Mouse (Mus musculus): ENCODE measurements around the gene Ankrd2. TPM values are rescaled to one million over a fixed set of nuclear protein-coding genes. Genes with fewer than 3 reads are reported as not detected.

Gene Ankrd2
- total and polyA plus RNA-seq, 3 experiments, result not detected

DNA sequence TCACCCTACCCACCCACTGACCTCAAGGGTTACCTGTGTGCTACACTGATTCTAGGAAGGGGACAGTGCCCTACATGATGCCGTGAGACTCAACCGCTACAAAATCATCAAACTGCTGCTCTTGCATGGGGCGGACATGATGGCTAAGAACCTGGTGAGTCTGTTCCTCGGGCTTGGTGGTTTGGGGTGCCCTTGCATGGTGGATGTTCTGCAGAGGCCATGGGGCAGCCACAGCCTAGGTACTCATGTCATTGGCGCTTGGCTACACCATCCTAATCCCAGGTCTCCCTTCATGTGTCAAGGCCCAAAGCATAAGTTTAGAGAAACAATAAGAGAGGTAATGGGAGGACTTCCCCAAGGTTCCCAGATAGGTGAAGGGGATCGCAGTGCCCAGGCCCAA, 8.2 kb downstream of the Ankrd2 start:
- no peak for ATAC-seq (ENCODE audit: extremely low read depth, insufficient number of reproducible peaks, low FRiP score, poor library complexity, severe bottlenecking)
- H3K36me3 ChIP-seq (replicated peaks), result no peaks in the 10 kb centered on the region

GRCm38 (mm10) chr19:42045269-42046102, 9.7 kb downstream of the Ankrd2 start, which contains the start of gene Hoga1:
Gene Hoga1 (plus strand): TSS chr19:42045610.
- TF ChIP-seq POLR2AphosphoS5 (IDR thresholded peaks at IDR 0.05; ENCODE audit: insufficient replicate concordance, low read depth, low read length) (no peak), GATA1 (IDR thresholded peaks at IDR 0.05; ENCODE audit: borderline replicate concordance, low read length) (no peak), CTCF (IDR thresholded peaks at IDR 0.05; ENCODE audit: low read depth, low read length) (no peak), GATA2 (IDR thresholded peaks at IDR 0.05; ENCODE audit: borderline replicate concordance, low read depth, low read length) (no peak), TAL1 (conservative IDR thresholded peaks at IDR 0.05; ENCODE audit: low read depth, low read length) (no peak)
- ATAC-seq (ENCODE audit: extremely low read depth, insufficient number of reproducible peaks, low FRiP score, poor library complexity, severe bottlenecking), result no peak
- DNase-seq (ENCODE audit: low spot score), result peak; percentile 19
- H3K36me3 ChIP-seq (replicated peaks), result no peaks in the 10 kb centered on the region
- no peaks in the 10 kb centered on the region for H3K9me3 ChIP-seq (replicated peaks)
- H3K27me3 ChIP-seq (ENCODE audit: insufficient read depth, low read length), result peaks cover 34% of the 10 kb centered on the region
- H3K4me3 ChIP-seq (ENCODE audit: low read depth, low read length), result no peak within 1 kb of the TSS
- H3K4me1 ChIP-seq (ENCODE audit: insufficient read depth, low read depth, low read length), result no peaks in the 10 kb centered on the region

More for the DNA sequence above, 8.2 kb downstream of the Ankrd2 start:
- no peak for DNase-seq (ENCODE audit: low spot score)
- H3K27me3 ChIP-seq (ENCODE audit: insufficient read depth, low read length), result peaks cover 41% of the 10 kb centered on the region
- TF ChIP-seq CTCF (IDR thresholded peaks at IDR 0.05; ENCODE audit: low read depth, low read length) (no peak), TAL1 (conservative IDR thresholded peaks at IDR 0.05; ENCODE audit: low read depth, low read length) (no peak), POLR2AphosphoS5 (IDR thresholded peaks at IDR 0.05; ENCODE audit: insufficient replicate concordance, low read depth, low read length) (no peak), GATA2 (IDR thresholded peaks at IDR 0.05; ENCODE audit: borderline replicate concordance, low read depth, low read length) (no peak), GATA1 (IDR thresholded peaks at IDR 0.05; ENCODE audit: borderline replicate concordance, low read length) (no peak)
- no peaks in the 10 kb centered on the region for H3K4me1 ChIP-seq (ENCODE audit: insufficient read depth, low read depth, low read length)
- no peak overlapping the region for H3K4me3 ChIP-seq (ENCODE audit: low read depth, low read length)
- no peaks in the 10 kb centered on the region for H3K9me3 ChIP-seq (replicated peaks)

DNA sequence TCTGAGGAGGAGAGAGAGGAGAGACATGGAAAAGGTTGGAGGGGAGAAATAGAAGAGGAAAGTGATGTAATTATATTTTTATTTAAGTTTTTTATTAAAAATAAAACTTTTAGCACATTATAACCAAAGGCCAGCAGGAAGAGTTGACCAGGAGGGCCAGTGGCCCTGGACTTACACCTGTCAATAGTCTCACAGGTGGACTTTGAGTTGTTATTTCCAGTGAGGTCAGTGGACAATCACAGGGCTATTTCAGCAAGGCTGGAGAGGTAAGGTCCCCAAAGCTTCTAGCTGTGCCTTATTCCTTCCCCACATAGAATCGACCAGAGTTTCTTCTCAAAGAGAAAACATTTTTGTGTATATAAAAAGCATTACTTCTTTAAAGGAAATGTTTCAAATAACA, 14.5 kb downstream of the Ankrd2 start:
- Histone ChIP-seq H3K4me3 (ENCODE audit: low read depth, low read length) (no peak overlapping the region), H3K4me1 (ENCODE audit: insufficient read depth, low read depth, low read length) (no peaks in the 10 kb centered on the region), H3K27me3 (ENCODE audit: insufficient read depth, low read length) (peaks cover 17% of the 10 kb centered on the region), H3K9me3 (replicated peaks) (no peaks in the 10 kb centered on the region), H3K36me3 (replicated peaks) (no peaks in the 10 kb centered on the region)
- ATAC-seq (ENCODE audit: extremely low read depth, insufficient number of reproducible peaks, low FRiP score, poor library complexity, severe bottlenecking), result no peak
- DNase-seq (ENCODE audit: low spot score), result no peak
- no peak for TF ChIP-seq CTCF (IDR thresholded peaks at IDR 0.05; ENCODE audit: low read depth, low read length)
- no peak for TF ChIP-seq GATA1 (IDR thresholded peaks at IDR 0.05; ENCODE audit: borderline replicate concordance, low read length)
- no peak for TF ChIP-seq TAL1 (conservative IDR thresholded peaks at IDR 0.05; ENCODE audit: low read depth, low read length)
- no peak for TF ChIP-seq POLR2AphosphoS5 (IDR thresholded peaks at IDR 0.05; ENCODE audit: insufficient replicate concordance, low read depth, low read length)
- no peak for TF ChIP-seq GATA2 (IDR thresholded peaks at IDR 0.05; ENCODE audit: borderline replicate concordance, low read depth, low read length)

DNA sequence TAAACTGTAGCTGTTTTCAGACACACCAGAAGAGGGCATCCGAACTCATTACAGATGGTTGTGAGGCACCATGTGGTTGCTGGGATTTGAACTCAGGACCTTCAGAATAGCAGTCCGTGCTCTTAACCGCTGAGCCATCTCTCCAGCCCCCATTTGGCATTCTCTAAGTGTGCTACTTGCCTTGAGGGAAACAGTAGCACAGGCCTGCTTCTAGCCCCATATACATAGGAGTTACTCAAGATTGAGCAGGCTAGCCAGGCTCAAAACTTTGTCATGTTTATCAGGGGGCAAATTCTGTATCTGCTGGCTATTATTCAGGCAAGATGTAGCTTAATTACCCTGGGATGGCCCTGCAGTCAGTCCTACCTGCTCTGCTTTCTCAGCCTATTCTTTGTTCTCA, 15.6 kb downstream of the Ankrd2 start:
- H3K4me1 ChIP-seq (ENCODE audit: insufficient read depth, low read depth, low read length), result no peaks in the 10 kb centered on the region
- H3K4me3 ChIP-seq (ENCODE audit: low read depth, low read length), result no peak overlapping the region
- ATAC-seq (ENCODE audit: extremely low read depth, insufficient number of reproducible peaks, low FRiP score, poor library complexity, severe bottlenecking) (no peak), DNase-seq (ENCODE audit: low spot score) (no peak)
- no peaks in the 10 kb centered on the region for H3K36me3 ChIP-seq (replicated peaks)
- TF ChIP-seq GATA2 (IDR thresholded peaks at IDR 0.05; ENCODE audit: borderline replicate concordance, low read depth, low read length), result no peak
- no peaks in the 10 kb centered on the region for H3K9me3 ChIP-seq (replicated peaks)
- peaks cover 9% of the 10 kb centered on the region; the same call in 1 of the 2 replicates for H3K27me3 ChIP-seq (ENCODE audit: insufficient read depth, low read length)

- no peak for DNase-seq (ENCODE audit: low spot score)
- no peak for TF ChIP-seq CTCF (IDR thresholded peaks at IDR 0.05; ENCODE audit: low read depth, low read length)
- TF ChIP-seq TAL1 (conservative IDR thresholded peaks at IDR 0.05; ENCODE audit: low read depth, low read length), result no peak
- TF ChIP-seq POLR2AphosphoS5 (IDR thresholded peaks at IDR 0.05; ENCODE audit: insufficient replicate concordance, low read depth, low read length), result no peak
- no peak for TF ChIP-seq GATA2 (IDR thresholded peaks at IDR 0.05; ENCODE audit: borderline replicate concordance, low read depth, low read length)
- no peak for TF ChIP-seq GATA1 (IDR thresholded peaks at IDR 0.05; ENCODE audit: borderline replicate concordance, low read length)
- no peak for ATAC-seq (ENCODE audit: extremely low read depth, insufficient number of reproducible peaks, low FRiP score, poor library complexity, severe bottlenecking)
- no peak within 1 kb of the TSS for H3K4me3 ChIP-seq (ENCODE audit: low read depth, low read length)
- H3K27me3 ChIP-seq (ENCODE audit: insufficient read depth, low read length), result peaks cover 12% of the 10 kb centered on the region
- H3K9me3 ChIP-seq (replicated peaks), result no peaks in the 10 kb centered on the region
- H3K36me3 ChIP-seq (replicated peaks), result no peaks in the 10 kb centered on the region
- H3K4me1 ChIP-seq (ENCODE audit: insufficient read depth, low read depth, low read length), result no peaks in the 10 kb centered on the region
Measured at GRCm38 (mm10) chr19:42051948-42052347, 16.1 kb downstream of the Ankrd2 start, which contains the start of gene 4933411K16Rik. Gene 4933411K16Rik (plus strand): TSS chr19:42052248.

DNA sequence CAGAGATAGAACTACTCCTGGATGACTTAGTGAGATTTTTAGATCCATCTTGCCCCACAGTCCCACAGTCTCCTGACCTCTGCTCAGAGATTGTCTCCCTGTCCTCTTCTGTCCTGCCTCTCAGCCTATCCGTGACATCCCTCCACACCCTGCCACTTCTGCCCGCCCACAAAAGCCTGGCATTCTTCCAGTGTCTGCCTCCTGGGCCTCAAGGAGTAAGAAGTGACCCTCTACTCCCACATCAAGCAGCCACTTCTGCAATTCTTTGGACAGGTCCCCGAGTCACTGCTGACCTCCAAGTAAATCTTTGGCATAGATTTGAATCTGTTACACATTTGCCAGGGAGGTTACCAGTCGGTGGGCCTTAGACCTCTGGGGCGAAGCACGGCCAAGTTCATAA, 18.5 kb downstream of the Ankrd2 start:
- ATAC-seq (ENCODE audit: extremely low read depth, insufficient number of reproducible peaks, low FRiP score, poor library complexity, severe bottlenecking) (no peak), DNase-seq (ENCODE audit: low spot score) (no peak)
- H3K36me3 ChIP-seq (replicated peaks), result no peaks in the 10 kb centered on the region

More for the DNA sequence above, 18.5 kb downstream of the Ankrd2 start:
- no peak overlapping the region for H3K4me3 ChIP-seq (ENCODE audit: low read depth, low read length)
- TF ChIP-seq GATA2 (IDR thresholded peaks at IDR 0.05; ENCODE audit: borderline replicate concordance, low read depth, low read length) (no peak), POLR2AphosphoS5 (IDR thresholded peaks at IDR 0.05; ENCODE audit: insufficient replicate concordance, low read depth, low read length) (no peak), TAL1 (conservative IDR thresholded peaks at IDR 0.05; ENCODE audit: low read depth, low read length) (no peak), CTCF (IDR thresholded peaks at IDR 0.05; ENCODE audit: low read depth, low read length) (no peak)
- peaks cover 23% of the 10 kb centered on the region for H3K27me3 ChIP-seq (ENCODE audit: insufficient read depth, low read length)
- no peaks in the 10 kb centered on the region for H3K4me1 ChIP-seq (ENCODE audit: insufficient read depth, low read depth, low read length)
- no peaks in the 10 kb centered on the region for H3K9me3 ChIP-seq (replicated peaks)
